Mouse (Mus musculus) G1E (cell line): ENCODE results near the gene Arf6.

Experiments
- CTCF ChIP-seq: IDR thresholded peaks from 2 replicates; pipeline ENCODE4 v1.5.1; 2012; ENCODE audit warnings: low read depth, low read length, inconsistent platforms, mixed read lengths
- TAL1 ChIP-seq: conservative IDR thresholded peaks from 2 replicates; pipeline ENCODE4 v1.6.1; 2012; ENCODE audit warnings: low read depth, low read length, inconsistent platforms, mixed read lengths

GRCm38 (mm10) chr12:69400871-69401286 is 28.9 kb downstream of the Arf6 start:
- no peak for TF ChIP-seq TAL1
- TF ChIP-seq CTCF, result no peak
